Mouse (Mus musculus) heart, postnatal 36 days (tissue): ENCODE data around the gene Fbxl16. TPM values are rescaled to one million over a fixed set of nuclear protein-coding genes. Genes with fewer than 3 reads are reported as not detected.

Source experiments
- DNase-seq, 2 experiments: peaks; one replicate each; pipeline ENCODE4 v3.0.0; 2021 to 2022
- intact Hi-C: fragments of 180-260 bp; cut with DNase I; formaldehyde crosslinking; loops from one replicate; pipeline ENCODE4 v1.15.1; 2025
- total RNA-seq, 2 experiments: library from RNA; stranded (reverse); gene quantifications; 2 replicates each; pipeline ENCODE4 v1.2.3; 2021

Fbxl16 gene
- total RNA-seq, result 1 to 10 TPM; 1.2 to 1.5 TPM

DNA sequence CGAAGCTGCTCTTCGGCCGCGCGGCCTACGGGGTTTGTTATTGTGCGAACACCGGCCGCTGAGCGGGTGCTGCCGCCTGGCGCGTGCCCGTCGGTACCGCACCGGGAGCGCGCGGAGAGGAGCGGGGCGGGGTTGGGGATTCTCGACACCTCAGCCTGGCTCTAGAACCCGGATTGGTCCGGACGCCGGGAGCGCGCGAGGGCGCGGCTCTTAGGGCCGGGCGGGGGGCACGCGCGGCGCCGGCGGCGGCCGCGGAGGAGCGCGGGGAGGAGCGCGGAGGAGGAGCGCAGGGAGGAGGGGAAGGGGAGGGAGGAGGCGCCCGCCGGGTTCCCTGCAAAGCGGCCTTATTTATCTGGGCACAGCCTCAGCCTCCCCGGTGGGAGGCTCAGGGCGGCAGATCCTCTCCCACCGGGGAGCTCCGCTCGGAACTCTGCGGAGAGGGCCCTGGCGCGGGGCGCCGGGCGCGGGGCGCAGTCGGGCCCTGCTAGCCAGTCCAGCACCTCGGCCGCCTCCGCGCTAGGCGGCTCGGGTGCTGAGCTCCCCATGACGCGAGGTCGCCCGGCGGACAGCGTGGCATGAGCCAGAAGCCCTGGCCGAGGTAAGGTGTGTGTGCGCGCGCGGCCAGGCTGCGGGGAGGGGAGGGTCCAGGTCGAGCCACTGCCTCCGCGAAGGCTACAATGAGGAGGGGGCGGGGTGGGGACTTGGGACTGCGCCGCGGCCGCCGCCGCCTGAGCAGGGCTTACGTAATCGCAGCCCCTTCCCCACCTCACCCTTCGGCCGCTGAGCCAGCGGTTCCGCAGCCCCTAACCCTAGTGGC, at the start of gene Fbxl16:
TSS of gene Fbxl16 (plus strand) at position 297 of the 817 bp plus-strand sequence.
- intact Hi-C loops, result no loop called here
- DNase-seq, result peak; percentile 55 to 64

DNA sequence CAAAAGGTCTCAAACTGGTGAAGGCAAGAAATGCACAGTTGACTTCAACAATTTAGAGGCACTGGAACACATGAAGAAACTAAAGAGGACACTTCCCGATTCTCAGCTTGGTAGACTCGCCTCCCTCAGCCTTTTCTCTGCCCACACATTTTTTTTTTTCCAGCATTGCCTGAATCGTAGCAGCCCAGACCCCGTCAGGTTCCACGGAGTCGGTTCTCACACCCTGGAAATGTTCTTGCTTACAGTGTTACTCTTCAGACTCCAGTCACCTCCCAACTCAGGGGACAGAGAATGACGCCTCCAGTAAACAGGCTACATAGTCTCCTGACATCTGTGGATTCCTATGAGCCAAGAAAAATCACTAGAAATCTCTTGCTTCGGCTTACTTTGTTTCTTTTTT, 48.7 kb upstream of the Fbxl16 start:
- DNase-seq, result no peak
- intact Hi-C loops, result no loop called here

DNA sequence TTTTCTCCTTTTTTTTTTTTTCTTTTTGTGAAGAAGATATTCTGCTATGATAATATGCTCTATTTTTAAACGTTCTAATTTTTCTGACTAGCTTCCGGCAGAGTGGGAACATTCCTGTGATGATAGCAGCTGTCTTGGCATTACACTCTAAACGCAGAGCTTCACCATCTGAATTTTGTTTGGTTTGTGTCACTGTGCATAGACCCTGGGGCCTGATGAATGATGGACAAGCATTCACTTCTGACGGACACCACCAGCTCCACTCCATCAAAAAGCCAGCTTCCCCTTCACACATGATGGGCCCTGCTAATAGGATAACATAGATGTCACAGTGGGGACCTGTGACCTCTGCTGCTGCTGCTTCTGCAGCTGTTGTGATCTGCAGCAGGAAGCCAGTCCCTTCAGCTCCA, 47.3 kb upstream of the Fbxl16 start:
- no peak for DNase-seq
- intact Hi-C loops, result no loop called here

DNA sequence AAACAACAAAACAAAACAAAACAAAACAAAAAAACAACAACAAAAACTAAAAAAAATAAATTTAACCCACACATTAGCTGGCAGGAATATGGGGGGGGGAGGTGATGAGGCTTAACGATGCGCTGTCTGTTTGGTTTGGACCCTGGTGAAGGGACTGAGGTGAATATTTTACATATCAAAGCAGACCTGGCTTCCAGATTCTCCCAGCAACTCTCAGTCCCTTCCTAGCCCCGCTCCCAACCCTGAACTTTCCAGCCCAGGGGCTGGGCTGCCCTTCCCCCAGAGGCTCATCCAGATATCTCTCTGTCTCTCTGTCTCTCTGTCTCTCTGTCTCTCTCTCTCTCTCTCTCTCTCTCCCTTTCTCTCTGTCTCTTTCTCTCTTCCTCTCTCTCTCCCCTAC, 46.3 kb upstream of the Fbxl16 start:
- intact Hi-C loops, result no loop called here
- DNase-seq, result no peak

DNA sequence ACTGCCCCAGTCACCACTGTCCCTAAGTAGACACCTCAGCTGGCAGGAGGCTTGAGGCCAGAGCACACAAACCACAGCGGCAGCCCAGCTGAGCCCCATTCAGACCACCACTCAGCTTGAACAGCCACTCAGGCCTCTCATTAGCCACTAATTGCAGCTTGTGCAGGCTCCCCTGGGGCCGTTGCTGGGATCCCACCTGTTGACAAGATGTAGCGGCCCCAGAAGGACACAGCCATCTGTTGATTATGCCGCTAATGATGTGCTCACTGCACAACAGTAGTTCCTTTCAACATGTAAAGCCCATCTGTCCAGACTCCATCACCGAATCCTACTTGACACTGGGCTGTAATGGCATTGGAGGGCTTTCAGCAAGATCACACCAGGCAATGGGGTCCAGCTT, 43.0 kb upstream of the Fbxl16 start:
- intact Hi-C loops, result no loop called here
- DNase-seq, result no peak

DNA sequence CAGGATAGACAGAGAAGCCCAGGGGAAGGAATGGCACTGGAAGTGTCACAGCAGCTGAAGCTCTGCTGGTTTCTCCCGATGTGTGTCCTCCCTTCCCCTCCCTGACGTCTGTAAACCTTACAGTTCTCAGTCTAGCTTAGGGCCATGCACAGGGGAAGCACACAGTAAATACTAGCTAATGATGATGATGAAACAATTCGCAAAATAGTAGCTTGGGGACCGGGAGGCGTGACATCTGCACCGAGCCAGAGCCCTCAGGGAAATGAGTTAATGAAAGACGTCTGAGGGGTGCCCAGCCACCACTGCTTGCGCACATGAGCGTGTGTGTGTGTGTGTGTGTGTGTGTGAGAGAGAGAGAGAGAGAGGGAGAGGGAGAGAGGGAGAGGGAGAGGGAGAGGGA, 39.6 kb upstream of the Fbxl16 start:
- no peak for DNase-seq

DNA sequence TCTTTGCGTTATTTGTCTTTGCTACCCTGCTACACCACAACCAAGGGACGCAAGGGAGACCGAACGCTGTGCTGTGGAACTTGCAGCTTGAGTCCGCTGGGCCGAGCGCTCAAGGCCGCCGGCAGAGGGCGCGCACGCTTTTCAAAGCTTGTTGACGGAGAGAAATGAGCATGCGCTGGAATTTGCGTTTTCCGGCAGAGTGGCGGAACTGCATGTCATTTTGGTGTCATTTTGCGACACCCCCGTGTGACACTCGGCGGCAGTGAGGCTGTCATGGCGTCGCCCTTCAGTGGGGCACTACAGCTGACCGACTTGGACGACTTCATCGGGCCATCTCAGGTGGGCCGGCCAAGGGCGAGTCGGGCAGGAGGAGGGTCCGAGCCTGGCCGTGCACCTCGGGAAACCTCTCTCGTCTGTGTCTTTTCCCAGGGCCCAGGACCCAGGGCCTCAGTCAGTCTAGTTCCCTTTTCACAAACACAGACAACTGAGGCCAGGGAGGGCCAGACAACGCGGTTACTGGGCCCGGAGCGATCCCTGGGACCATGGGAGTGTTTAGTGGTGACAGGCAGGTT, 35.2 kb upstream of the Fbxl16 start, which contains the start of gene Narfl:
TSS of gene Narfl (plus strand) at position 228 of the 572 bp plus-strand sequence.
- intact Hi-C loops, result loop anchor here (1.0 to 2.0 kb wide), 3 partner anchors 19 to 28 kb away; partner anchors contain the start of gene Fam173a
- DNase-seq, result peak; percentile 98 to 99

More for the DNA sequence above, 39.6 kb upstream of the Fbxl16 start:
- intact Hi-C loops, result no loop called here

DNA sequence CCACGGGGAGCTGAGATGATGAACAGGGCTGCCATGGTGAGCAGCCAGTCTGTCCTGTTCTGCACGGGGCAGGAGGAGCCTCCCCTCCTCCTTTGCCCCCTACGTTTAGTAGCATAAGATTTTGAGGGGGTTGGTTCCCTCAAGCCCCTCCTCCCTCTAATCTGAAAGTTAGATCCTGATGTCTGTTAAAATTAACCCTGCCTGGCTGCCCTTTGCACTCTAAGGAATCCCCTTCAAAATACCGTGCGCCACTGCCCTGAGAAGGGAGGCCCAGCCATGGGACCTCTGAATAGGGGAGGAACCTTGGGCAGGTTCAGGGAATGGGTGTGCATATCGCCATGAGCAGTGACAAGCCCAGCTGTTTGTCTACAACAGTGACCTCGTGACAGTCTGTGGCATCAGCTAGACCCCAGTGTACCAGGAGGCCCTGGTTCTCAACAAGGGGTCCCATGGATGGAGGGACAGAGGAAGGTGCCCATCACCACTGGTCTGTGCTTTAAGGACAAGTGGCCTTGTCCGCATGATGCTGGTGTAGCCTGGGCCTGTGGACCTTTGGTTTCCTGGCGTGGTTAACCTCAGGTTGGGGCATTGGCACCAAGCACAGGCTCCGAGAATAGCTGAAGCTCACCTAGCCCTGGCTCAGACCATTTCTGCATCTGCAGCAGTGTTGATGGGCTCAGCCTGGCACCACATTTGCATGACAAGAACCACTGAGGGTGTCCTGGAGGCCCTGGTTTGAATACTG, 33.4 kb upstream of the Fbxl16 start:
- DNase-seq, result no peak
- intact Hi-C loops, result loop anchor here (2.0 kb wide), 1 partner anchor 17 kb away; the partner anchor contains the start of gene Fam173a

DNA sequence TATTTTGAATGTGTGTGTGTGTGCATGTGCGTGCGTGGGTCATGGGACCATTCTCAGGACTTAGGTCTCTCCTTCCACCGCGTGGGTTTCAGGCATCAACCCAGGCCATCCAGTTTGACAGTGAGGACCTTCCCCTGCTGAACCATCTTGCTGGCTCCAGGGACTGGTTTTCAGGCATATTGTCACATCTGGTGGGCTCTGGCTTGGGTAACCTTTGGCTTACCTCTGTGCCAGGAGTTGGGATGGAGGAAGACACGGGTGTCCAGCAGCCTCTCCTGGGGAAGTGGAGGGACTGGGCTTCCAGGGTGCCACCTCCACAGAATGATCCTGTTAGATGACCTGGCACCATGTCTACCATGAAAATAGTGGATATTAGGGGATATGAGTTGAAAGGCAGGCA, 30.9 kb upstream of the Fbxl16 start:
- DNase-seq, result no peak
- intact Hi-C loops, result no loop called here

DNA sequence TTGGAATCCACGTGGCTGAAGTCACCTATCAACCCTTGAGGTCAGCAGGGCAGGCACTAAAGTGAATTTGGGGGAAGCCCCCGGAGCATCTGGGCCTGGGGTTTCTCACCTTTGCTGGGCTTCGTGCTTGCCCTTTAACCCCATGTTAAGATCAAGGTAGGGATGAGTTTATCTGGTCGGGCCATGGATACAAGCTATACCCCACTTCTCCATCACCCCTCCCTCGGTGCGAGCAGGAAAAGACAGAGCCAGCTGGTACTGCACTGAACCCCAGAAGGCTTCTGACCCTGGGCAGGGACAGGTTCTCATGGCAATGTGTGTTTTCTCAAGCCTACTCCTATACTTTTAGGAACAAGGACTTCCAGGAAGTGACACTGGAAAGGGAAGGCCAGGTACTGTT, 27.5 kb upstream of the Fbxl16 start:
- intact Hi-C loops, result no loop called here
- no peak for DNase-seq

DNA sequence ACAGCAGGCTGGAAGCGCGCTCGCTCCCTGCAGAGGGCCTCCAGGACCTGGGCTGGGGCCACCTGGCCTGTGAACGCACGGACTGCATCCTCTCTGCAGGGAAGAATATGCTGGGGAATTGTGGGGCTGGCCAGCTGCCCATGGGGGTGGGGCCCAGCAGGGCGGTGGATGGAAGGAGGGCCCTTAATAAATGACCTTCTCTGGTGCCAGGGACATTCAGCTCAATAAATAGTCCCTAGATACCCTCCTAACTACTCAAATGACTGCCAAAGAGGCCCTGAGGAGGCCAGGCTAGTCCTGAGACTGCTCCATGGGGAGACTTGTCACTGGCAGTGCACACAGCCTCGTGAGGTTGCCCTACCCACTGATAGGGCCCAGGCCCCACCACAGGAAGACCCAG, 25.8 kb upstream of the Fbxl16 start:
- DNase-seq, result peak in 1 of 2 experiments; percentile 41

DNA sequence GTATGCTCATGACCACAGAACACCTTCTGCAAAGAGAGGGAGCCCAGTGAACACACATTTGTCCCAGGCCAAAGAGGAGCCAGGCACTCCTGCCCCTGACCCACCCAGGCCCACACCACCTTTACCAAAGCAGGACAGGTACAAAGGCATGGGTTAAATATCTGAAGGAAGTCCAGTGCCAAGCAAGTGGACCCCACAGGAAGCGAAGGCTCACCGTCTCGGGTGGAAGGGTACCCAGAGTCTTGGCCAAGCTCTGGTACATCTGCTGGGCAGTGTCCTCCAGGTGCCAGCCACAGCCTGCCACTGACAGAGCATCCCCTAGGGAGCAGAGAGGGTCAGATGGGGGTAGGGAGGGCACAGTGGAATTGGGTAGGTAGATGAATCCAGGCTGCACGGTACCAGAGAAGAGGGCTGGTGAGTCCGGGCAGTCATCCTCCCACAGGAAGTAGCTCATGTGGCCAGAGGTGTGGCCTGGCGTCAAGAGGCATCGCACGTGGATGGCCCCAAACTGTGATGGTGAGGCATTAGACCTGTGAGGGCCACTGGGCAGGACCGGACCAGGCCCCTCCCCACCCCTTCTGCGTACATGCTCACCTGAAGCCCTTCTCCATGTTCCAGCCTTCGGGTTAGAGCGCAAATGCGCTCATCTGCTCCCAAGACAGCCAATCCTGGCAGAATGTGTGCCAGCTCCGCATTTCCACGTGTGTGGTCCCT, 24.9 kb upstream of the Fbxl16 start:
- intact Hi-C loops, result no loop called here
- no peak for DNase-seq

More for the DNA sequence above, 25.8 kb upstream of the Fbxl16 start:
- intact Hi-C loops, result no loop called here

DNA sequence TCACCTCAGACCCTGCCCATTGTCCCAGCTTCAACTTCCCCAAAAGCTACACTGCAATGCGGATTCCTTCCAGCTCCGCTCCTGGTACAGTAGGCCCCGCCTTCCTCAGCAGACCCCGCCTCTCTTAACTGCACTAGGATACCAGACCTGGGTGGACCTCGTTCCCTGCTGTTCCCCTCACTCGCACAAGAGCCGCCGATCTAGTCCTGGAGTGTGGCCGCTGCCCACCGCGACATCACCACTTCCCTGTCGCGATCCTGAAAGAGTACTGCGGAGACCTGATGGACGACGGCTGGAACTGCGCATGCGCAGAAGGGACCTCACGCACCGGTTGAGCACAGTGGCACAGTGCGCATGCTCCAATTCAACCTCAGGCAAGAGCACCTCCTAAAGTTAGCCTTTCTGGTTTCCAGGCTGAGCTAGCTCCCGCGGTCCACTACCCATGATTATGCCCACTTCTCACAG, 23.6 kb upstream of the Fbxl16 start, which contains the start of gene Haghl:
TSS of gene Haghl (minus strand) at position 393 of the 465 bp plus-strand sequence.
- intact Hi-C loops, result no loop called here
- peak; percentile 93 to 98 for DNase-seq

DNA sequence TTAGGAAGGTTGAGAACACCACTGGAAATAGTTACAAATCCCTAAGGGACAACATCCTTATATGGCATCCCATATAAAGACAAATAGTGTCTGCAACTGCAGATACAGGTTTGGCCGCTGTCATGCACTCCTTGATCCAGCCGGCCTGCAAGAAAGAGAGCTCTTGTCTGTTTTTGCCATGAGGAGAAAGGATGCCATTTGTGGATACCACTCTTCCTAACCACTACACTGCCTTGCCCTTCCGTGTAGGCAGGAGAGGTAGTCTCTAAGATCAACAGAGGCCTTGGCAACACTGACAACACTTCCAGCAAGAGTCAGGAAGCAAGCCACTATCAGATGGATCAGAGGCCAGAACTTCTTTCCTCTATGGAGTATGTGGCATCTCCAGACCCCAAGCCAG, 22.6 kb upstream of the Fbxl16 start, which contains the start of gene Ccdc78:
TSS of gene Ccdc78 (plus strand) at position 301 of the 400 bp plus-strand sequence.
- DNase-seq, result no peak
- intact Hi-C loops, result no loop called here

DNA sequence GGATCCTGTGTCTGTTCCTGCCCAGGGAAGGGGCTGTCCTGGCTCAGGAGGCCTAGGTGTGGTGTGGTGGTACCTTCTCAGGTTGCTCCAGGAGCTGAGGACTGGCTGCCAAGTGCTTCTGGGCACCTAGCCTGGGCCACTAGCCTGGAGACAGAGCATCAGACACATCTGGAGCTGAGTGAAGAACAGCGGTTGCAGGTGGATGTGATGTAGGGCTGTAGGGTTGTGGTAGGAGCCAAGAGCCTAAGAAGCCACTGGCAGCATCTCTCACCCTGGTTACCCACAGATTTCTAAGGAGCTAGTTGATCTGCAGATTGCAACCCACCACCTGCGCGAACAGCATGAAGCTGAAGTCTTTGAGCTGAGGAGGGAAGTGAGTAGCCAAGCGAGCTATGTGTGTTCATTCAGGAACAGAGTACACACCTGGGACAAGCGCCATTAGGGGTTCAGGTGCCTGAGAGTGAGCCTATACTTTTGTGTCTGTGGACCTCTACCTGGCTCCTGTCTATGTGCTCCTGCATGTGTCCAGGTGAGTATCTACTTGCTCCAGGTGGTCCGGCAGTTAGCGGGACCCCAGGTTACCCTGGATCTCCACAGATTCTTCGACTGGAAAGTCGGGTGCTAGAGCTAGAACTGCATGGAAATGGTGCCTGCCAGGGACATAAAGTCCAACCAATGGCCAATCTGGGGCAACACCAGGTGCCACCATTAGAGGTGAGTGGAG, 21.9 kb upstream of the Fbxl16 start:
- DNase-seq, result no peak
- intact Hi-C loops, result no loop called here

DNA sequence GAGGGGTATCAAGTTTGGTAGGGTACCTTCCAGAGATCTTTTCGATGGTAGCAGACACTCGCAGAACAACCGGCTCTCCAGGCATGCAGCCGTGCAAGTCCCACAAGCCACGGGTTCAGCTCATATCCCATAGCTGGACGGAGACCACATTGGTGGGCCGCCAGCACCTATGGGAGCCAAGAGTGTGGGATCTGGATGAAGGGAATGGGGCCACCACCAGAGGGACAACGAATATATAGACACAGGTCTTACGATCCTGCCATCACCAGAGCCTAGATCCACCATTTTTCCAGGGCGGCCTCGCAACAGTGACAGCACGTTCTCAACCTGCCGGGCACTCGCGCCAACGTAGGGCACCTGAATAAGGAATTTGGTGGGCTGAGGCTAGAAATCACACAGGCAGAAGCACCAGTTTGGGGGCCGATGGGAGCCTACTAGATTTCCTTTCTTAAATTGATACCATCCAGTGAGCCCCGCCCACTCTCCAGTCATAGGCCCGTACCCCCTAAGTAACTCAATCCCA, 17.5 kb upstream of the Fbxl16 start:
- DNase-seq, result no peak
- intact Hi-C loops, result no loop called here

DNA sequence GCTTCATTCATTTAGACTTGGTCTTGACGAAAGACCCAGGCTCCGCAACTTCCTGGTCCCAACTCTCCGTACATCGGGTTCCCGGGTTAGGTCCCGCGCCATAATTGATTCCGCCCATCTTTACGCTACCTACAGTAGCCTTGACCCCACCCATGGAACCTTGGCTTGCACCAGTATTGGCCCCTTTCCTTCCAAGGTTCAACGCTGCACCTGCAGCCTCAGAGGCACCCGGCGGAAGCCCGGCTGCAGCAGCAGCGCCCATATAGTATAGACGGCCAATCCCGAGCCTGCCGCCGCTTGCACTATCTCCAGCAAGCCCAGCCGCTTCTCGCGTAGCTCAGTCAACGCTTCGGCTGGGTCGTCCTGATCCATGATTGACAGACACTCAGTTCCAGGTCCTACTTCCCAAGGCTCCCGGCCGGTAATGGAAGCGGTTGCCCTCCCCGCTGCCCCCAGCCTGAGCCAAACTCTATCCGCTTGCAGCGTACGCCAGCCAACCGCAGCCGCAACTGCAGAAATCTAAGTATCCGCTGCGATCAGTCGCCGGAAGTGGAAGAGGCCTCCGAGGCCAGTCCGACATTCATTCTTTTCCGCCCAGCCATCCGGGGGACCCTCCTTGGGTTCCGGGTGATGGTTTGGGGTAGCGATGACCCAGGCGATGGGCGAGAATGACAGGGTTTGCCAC, 16.9 kb upstream of the Fbxl16 start:
- peak; percentile 86 to 90 for DNase-seq
- intact Hi-C loops, result loop anchor here (2.0 kb wide), 1 partner anchor 17 kb away; no protein-coding TSS in a partner anchor

DNA sequence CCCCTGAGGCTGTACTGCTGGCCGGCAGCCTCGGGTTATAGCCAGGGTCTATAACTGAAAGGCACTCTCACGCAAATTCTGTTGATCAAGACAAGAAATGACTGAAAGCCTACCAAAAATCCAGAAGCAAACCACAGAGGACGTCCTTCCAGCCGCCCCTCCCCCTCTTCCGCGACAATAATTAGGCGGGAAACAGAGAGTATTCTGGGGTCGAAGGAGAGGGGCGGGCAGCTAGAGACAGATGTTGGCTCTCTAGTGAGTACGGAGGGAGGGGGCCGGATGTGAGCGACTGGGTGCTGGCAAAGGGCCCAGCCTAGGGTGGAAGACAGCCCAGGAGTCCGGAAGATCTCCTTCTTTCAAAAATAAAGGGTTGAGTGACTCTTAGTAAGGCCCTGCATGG, 16.3 kb upstream of the Fbxl16 start, which contains the start of gene Fam173a:
TSS of gene Fam173a (minus strand) at position 287 of the 400 bp plus-strand sequence.
- intact Hi-C loops, result loop anchor here (2.0 kb wide), 1 partner anchor 18 kb away; no protein-coding TSS in a partner anchor
- peak; percentile 79 to 81 for DNase-seq

DNA sequence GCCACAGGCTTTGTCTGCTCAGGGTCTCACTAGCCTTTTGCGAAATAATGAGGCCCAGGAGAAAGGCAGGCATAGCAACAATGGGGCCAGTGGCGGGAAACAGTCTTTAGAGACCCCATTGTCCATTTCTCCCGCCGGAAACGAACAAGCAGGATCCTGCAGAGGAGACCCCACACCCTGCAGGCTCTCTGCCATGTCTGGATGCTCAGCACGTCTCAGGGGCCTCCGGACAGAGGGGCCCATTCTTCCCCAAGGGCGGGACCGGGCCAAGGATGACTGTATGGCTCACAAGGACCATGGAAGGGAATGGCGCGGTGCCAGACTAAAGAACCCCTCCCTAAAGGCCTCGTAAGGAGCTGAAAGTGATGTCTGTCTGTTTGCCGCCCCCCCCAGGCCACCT, 14.7 kb upstream of the Fbxl16 start:
- no peak for DNase-seq
- intact Hi-C loops, result no loop called here
